Mouse (Mus musculus): ENCODE results near the gene Prorsd1. TPM values are rescaled to one million over a fixed set of nuclear protein-coding genes. Genes with fewer than 3 reads are reported as not detected.
"Not testable (repeated sequence)": the region's sequence is repeated elsewhere in the genome, so short reads cannot be mapped to it uniquely, and the experiment has no call there.

Gene Prorsd1
- total RNA-seq (2021) = 1 to 10 TPM; 4.1 to 6.8 TPM
- long read RNA-seq, experiment 1, partial matches to known transcripts = 1 of 4 reads
- long read RNA-seq, experiment 1, other reads (novel, unspliced or antisense) = 0 of 4 reads
- long read RNA-seq, experiment 2, partial matches to known transcripts = 0 of 4 reads
- long read RNA-seq, experiment 2, other reads (novel, unspliced or antisense) = 0 of 4 reads

DNA sequence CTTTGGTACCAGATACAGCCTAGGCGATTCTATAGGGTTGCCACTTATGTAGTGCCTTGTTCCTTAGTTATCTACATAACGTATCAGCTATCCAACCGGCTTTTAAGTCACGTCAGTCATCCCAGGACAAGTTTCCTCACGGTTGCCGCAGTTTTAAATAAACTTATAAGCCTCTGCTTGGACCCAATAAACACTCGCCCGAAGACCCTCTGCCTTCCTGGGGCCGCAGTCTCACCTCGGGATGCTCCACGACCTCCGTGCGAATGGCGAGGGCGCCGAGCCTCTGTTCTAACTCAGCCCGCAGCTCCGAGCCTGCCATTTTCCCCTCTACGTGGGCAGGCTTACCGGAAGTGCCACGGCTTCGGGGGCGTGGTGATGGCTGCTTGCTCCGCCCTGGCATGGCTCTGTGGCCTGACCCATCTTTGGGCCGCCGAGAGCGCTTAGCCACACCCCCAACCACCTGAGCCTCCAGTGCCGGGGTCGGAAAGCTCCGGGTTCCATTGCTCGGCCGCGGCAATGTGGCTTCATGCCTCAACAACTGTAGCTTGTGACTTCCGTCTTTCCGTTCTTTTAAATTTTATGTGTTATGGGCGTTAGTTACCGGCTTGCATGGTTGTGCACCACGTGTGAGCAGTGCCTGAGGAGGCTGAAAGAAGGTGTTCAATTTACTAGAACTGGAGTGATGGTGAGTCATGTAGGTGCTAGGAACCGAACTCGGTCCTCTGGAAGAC is at the start of gene Prorsd1:
Gene Prorsd1, minus strand, starts transcription at position 352 of the 731 bp plus-strand sequence.
- TF ChIP-seq CTCF (conservative IDR thresholded peaks at IDR 0.05) = no peak

DNA sequence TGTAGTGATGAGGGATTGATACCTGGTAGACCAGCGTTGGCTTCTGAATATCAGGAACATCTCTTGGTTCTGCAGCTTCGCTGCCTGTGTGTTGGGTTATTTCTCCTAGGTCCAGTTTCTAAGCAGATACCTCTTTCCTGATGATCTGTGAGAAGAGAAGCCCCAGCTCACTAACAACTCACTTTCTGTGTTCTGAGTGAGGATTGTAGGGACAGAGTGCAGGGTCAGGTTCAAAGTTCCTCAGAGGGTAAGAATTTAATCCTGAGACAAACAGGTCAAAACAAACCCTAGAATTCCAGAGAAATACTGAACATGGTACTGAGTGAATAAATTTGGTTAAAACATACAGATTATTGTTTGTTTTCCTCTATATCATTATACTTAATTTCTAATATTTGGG is 48.6 kb upstream of the Prorsd1 start:
- TF ChIP-seq CTCF (conservative IDR thresholded peaks at IDR 0.05) = no peak
- Histone ChIP-seq H3K4me3 (no peak overlapping the region), H3K27ac (no peak overlapping the region)
- no peak for DNase-seq (ENCODE audit: low spot score in 2 of 2)

More for the DNA sequence above, at the start of gene Prorsd1:
- peak within 1 kb of the TSS; percentile 72 for H3K27ac ChIP-seq
- peak; percentile 74 to 76 for DNase-seq (ENCODE audit: low spot score in 2 of 2)
- H3K4me3 ChIP-seq = peak within 1 kb of the TSS; percentile 65

DNA sequence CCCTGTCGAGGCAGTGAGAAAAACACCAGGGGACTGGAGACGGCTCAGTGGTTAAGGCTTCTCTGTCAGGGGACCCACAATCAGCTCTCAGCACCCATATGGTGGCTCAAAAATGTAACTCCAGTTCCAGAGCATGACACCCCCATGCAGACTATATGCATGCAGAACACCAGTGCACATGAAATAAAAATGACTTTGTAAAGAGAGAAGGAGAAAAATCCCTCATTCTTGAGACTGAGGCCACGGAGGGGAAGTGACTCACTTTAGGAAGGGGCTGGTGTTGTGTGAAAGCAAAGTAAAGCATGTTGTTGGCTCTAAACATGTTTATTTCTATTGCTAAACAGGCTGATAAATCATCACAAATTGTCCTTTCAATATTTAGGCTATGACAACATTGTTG is 46.2 kb upstream of the Prorsd1 start:
- no peak overlapping the region for H3K27ac ChIP-seq
- no peak for DNase-seq (ENCODE audit: low spot score in 2 of 2)
- TF ChIP-seq CTCF (conservative IDR thresholded peaks at IDR 0.05) = no peak
- no peak overlapping the region for H3K4me3 ChIP-seq

DNA sequence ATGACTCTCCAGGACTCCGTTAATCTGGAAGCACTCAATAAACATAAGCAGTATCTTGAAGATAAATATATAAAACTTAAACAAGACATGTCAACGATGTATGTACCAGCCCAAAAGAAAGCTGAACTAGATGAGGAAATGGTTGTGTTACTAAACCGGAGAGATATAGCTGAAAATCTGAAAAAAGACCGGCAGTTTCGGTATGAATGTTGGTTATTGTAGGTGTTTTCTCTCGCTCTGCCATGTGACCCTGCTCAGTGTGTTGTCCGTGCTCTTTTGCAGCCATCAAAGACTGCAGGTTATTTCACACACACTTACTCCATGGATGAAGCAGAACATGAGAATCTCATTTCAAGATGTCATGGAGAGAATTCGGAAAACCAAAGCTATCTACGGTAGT is 45.6 kb upstream of the Prorsd1 start:
- no peak overlapping the region for H3K27ac ChIP-seq
- H3K4me3 ChIP-seq = no peak overlapping the region
- DNase-seq (ENCODE audit: low spot score in 2 of 2) = no peak
- TF ChIP-seq CTCF (conservative IDR thresholded peaks at IDR 0.05) = no peak

DNA sequence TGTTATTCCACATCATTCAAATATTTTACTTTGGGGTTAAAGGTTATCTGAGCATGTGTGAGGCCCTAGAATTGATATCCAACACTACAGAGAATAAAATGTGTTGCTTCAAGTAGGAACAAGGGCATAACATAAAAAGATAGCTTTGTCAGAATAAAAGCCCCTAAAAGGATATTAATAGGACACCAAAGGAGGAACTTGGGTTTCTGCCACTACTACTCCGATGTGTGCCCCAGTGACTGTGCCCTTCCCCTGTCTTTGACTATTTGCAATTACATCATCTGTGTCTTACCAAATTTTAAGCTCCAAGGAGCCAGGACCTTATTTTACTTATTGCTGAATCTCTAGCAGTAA is 34.6 kb upstream of the Prorsd1 start:
- Histone ChIP-seq H3K4me3 (no peak overlapping the region), H3K27ac (no peak overlapping the region)
- peak; percentile 40 for TF ChIP-seq CTCF (conservative IDR thresholded peaks at IDR 0.05)
- no peak for DNase-seq (ENCODE audit: low spot score in 2 of 2)

DNA sequence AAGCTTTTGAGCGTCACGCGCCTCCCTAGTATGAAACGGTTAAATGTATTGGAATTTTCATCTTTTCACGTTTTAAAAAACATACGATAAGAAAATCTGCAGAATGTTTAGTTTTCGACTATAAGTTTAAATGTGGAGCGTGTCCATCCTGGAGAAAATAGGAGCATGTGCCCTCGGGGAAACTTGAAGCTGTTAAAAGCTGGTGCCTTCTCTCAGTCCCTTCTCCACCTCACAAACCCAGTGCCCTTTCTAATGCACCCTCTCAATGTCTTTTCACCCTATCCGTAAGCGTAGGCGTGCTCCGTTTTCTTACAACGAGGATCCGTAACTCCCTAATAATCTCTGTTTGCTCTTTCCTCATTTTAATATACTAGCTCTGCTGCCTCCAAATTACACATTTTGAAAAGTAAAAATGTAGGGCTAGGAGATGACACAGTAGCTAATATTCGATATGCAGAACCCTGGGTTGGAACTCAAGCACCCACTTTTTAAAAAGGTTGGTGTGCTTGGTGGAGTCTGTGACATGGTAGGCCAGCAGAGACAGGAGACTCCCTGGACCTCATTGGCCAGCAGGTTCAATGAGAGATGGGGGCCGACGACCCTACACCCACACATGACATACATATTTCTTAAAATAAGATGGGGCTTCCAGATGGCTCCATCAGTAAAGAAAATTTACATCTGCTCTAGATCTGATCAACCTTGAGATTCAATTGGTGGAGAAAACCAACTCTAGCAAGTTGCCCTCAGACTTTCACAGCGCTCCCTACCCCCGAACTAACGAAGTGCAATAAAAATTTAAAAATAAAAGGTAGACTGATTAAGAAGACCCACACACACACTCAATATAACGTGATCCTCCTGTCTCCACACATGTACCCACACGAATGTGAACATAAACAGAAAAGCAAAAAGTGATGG is 33.9 kb upstream of the Prorsd1 start:
- peak in 1 of 2 experiments; percentile 20 for DNase-seq (ENCODE audit: low spot score in 2 of 2)
- Histone ChIP-seq H3K4me3 (peak overlapping the region; percentile 84), H3K27ac (peak overlapping the region; percentile 98)
- no peak for TF ChIP-seq CTCF (conservative IDR thresholded peaks at IDR 0.05)

DNA sequence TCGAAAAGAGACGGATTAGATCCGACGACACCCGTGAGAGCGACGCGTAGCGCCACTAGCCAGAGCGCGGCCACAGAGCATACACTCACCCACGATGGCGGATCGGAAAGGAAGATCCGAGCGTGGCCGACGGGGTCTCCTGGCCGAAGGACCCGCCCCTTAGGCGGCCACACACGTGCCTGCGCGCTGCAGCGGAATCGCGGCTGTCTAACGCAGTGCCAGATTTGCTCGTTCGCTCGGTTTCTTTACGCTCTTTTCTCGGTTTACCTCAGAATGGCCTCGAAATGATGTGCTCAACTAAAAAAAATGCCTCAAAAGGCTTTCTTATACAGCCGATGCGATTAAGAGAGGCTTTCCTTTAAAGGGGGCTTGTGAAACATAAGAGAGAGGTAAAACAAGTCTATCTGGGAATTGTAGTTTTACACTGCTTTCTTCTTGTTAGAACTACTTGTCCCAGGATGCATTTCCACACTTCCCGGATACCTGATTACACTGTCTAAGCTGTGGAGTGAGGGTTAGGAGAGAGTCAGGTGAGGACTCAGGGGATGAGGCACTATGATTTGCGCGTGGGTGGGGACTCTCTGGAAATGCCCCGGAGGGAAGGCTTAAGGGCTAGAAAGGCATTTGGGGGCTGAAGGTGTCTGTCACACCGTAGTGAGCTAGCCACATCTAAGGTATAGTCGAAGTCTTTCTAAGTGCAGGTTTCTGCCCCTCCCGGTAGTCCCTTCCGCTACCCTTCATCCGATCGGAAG is 33.1 kb upstream of the Prorsd1 start, which contains the start of the genes Clhc1 and Rps27a:
Gene Clhc1, plus strand, starts transcription at position 199 of the 752 bp plus-strand sequence.
Gene Rps27a, minus strand, starts transcription at position 358 of the 752 bp plus-strand sequence.
- peak; percentile 42 for TF ChIP-seq CTCF (conservative IDR thresholded peaks at IDR 0.05)
- Histone ChIP-seq H3K4me3 (peak within 1 kb of the TSS; percentile 84), H3K27ac (peak within 1 kb of the TSS; percentile 98)
- peak; percentile 92 to 93 for DNase-seq (ENCODE audit: low spot score in 2 of 2)

DNA sequence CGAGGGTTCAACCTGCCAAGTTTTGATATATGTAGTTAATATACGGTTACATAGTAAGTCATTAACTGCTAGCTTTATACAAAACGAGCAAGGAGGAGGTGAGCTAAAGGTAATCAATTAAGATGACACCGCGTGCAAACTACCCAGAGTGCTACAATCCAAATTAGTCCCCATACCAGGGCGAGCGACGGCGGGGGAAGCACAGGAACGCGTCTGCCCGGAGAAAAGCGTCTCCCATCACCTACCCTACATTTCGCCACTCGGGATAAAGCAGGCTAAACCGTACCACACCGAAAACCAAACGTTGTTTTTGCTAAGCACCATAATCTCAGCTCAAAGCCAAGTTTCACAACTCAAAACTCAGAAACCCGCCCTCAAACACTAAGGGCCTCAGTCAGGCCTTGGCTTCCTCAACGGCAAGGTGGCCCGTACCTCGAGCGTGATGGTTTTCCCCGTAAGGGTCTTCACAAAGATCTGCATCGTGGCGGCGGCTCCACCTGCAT is 32.5 kb upstream of the Prorsd1 start:
- Histone ChIP-seq H3K27ac (peak overlapping the region; percentile 98), H3K4me3 (peak overlapping the region; percentile 84)
- peak in 1 of 2 experiments; percentile 37 for DNase-seq (ENCODE audit: low spot score in 2 of 2)
- no peak for TF ChIP-seq CTCF (conservative IDR thresholded peaks at IDR 0.05)

DNA sequence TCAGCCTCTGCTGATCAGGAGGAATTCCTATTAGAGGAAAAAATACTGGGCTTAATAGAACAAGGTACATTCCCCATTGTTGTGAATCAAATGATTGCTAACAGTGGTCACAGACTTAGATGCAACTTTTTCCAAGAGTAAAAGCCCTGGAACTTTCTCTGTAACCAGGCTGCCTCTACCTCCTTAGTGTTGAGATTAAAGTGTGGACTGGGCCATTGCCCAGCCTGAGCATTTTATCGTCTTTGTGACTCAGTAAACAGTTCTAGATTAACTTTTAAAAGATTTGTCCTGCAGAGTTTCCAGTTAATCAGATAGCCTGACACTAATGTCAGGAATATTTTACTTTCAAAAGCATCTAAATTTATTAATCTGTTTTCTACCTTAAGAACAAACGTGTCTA is 31.9 kb upstream of the Prorsd1 start:
- Histone ChIP-seq H3K4me3 (peak overlapping the region; percentile 84), H3K27ac (peak overlapping the region; percentile 98)
- DNase-seq (ENCODE audit: low spot score in 2 of 2) = no peak
- no peak for TF ChIP-seq CTCF (conservative IDR thresholded peaks at IDR 0.05)

DNA sequence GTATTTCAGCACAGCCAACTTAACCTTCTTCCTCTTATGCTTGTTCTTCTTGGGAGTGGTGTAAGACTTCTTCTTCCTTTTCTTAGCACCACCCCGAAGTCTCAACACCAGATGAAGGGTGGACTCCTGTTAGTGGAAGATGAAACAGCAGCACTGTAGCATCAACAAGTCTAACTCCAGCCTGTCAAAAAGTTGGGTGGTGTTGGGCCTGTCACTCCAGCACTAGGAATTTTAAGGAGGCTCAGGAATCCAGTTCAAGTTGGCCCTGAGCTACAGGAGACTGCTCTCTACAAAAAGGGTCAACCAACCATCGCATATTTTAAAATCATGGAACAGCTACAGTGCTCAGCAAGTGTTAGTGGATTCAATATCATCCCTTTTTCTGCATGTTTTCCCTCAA is 31.5 kb upstream of the Prorsd1 start:
- not testable (repeated sequence) for DNase-seq (ENCODE audit: low spot score in 2 of 2); H3K27ac ChIP-seq; H3K4me3 ChIP-seq

DNA sequence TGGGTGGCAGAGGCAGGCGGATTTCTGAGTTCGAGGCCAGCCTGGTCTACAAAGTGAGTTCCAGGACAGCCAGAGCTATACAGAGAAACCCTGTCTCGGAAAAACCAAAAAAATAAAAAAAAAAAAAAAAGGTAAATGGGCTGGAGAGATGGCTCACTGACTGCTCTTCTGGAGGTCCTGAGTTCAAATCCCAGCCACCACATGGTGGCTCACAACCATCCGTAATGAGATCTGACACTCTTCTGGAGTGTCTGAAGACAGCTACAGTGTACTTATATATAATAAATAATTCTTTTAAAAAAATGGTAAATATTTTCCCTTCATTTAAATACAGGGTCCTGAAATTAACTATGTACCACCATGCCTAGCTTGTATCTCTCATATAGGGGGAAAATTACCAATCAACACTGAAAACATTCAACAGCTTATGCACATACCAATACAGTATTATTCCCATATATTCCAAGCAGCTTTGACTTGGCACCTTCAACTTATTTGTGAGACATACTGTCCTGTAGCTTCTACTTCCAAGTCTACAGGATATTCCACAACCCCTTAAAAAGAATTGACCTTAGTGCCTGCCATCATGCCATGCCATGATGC is 30.4 kb upstream of the Prorsd1 start:
- not testable (repeated sequence) for H3K4me3 ChIP-seq; DNase-seq (ENCODE audit: low spot score in 2 of 2); H3K27ac ChIP-seq

Data from layer of hippocampus, adult 2 months (tissue).